Mouse (Mus musculus): ENCODE measurements around the gene Ppp4r3b.
A peak's percentile ranks its signal among the peaks of the same experiment; 100 is the strongest.

Gene Ppp4r3b

DNA sequence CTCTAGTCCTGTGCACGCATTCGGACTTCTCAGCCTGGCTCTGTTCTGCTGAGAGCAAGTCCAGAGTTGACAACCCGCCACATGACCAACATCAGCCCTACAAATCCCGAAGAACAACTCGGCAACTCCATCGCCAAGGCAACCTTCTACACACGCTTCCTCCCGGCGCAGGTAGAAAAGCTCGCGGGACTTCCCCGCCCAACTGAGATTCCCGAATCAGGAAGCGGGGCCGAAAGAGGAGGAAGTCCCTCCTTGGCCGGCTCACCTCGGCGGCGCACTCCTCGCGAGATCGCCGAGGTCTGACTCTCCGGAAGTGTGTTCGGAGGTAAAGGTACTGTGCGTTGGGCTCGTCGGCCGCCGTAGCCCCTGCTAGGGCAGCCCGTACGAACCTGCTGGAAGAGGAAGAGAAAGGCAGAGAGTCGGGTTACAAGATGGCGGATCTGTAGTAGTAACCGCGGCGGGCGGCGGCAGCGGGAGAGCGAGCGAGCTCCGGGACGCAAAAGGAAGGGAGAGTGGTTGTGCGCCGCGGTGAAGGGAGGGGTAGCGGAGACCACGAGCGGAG, at the start of gene Ppp4r3b:
Ppp4r3b (plus strand) TSS at position 328 of the 562 bp plus-strand sequence.
- DNase-seq (ENCODE audit: extremely low spot score, low read depth, low spot score) = peak; percentile 93

DNA sequence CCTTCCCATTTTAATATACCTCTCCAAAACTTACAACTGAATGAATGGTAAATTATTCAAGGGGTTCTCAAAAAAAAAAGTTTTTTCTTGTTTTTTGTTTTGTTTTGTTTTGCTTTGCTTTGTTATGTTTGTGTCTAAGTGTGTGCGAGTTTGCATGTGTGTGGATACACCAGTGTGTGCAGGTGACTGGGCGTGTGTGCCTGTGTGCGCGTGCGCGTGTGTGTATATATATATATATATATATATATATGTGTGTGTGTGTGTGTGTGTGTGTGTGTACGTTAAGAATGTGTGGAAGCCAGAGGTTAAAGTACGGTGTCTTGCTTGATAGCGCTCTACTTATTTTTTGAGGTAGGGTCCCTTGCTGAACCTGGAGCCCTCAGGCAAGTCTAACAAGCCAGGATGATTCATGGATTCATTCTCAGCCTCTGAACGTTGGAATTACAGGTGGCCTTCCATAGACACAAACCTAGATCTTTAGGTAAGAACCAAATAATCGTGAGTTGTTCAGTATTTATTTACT, 42.8 kb upstream of the Ppp4r3b start:
- no peak for DNase-seq (ENCODE audit: extremely low spot score, low read depth, low spot score)

DNA sequence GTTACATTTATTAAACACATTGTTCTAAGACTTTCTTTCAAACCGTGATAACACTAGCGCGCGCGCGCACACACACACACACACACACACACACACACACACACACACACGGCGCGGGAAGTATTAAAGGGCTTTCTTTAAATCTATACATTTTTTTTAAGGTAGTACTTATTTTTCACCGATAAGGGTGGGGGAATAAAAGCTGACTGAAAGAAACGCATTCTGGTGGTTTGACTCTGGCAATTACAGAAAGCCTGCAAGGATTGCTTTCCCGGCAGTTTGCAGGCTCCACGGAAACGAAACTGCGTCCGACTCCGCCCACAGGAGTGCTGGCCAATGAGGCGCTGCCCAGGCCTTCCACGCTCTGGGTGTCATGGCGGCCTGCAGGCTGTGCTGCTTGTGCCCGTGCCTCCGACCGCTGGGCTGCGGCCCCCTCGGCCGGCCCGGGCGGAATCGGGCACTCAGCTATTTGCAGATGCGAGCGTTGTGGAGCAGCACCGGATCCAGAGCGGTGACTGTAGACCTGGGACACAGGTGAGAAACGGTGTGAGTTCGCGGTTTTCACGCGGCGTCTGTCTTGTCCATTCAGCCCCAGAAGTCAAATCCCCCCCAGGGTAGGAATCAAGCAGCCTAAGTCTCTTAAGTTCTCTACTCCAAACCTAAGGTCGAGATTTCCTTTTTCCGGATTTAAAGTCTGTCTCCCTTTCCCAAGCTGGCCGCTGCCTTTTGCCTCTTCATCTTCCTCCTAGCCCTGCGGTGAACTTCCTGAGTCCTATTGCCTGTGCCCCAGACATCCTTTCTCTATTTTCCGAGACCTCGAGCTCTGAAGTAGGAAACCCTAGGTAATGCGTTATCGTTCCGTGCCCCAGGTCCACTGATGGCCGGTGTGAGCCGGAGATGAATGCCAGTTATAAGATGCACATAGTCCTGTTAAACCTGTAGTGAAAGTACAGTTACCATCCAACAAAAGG, 42.0 kb upstream of the Ppp4r3b start, which contains the start of gene Pnpt1:
Pnpt1 (plus strand) TSS at position 360 of the 971 bp plus-strand sequence.
- peak; percentile 84 for DNase-seq (ENCODE audit: extremely low spot score, low read depth, low spot score)

DNA sequence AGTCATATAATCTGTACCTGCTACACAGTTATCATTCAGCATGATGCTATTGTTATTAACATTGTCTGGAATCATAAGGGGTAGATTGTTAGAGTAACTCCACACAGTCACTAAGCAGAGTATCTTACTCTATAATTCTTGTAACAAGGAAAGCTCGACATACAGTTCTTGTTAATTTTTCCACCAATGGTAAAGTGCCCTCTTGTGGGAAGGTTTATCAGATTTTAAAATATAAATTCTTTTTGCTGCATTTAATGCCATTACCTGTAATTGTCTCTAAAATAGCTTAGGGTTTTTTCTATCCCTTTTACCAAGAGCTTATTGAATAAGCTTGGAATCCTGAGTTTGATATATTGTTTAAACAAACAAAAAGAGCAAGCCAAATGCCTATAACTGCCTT, 32.0 kb upstream of the Ppp4r3b start:
- DNase-seq (ENCODE audit: extremely low spot score, low read depth, low spot score) = no peak

DNA sequence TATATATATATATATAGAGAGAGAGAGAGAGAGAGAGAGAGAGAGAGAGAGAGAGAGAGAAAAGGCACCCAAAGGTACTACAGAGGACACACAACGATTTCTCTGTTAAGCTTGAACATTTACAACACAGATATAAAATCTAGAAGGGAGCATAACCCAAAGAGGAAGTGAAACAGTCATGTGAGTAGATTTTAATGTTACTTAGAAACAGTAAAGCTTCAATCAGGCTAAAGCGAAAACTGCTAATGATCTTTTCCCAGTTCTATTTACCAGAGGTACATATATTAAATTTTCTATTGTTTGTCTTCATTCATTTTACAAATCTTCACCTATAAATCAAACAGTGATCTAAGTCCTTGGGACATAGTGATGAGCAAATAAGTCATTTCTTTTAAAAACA, 23.8 kb upstream of the Ppp4r3b start:
- no peak for DNase-seq (ENCODE audit: extremely low spot score, low read depth, low spot score)

DNA sequence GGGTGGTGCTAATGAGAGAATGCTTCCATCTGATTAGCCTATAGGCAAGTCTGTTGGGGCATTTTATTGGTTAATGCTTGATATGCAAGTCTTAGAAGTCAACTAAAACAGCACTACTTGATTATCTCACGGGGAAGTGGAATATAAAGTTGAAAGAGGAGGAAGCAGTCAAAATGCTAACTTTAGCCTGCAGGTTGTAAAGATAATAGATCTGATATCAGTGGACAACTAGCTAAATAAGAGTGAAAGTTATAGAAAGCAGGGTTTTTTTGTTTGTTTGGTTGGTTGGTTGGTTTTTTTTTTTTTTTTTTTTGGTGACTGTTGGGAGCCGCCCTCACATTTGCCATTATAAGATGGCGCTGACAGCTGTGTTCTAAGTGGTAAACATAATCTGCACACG, 9.1 kb upstream of the Ppp4r3b start:
- DNase-seq (ENCODE audit: extremely low spot score, low read depth, low spot score) = no peak

DNA sequence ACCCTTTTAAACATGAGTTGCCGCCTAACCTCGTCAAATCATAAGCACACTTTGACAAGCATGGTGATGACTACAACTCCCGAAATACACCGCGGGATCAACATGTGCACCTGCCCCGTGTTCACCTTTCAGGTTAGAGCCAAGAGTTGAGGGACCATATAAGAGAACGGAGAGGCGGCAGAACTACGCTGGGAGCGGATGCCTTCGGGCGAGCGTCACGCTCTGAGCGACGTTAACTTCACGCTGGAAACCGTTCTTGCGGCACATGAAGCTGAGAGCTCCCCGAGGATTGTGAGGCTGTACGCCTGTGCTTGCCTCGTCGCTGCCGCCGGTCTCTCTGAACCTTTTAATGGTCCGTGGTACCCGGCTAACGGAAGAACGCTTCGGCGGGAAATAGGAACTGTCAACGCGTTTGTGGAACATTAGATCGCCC, 715 bp upstream of the Ppp4r3b start:
- no peak for DNase-seq (ENCODE audit: extremely low spot score, low read depth, low spot score)

DNA sequence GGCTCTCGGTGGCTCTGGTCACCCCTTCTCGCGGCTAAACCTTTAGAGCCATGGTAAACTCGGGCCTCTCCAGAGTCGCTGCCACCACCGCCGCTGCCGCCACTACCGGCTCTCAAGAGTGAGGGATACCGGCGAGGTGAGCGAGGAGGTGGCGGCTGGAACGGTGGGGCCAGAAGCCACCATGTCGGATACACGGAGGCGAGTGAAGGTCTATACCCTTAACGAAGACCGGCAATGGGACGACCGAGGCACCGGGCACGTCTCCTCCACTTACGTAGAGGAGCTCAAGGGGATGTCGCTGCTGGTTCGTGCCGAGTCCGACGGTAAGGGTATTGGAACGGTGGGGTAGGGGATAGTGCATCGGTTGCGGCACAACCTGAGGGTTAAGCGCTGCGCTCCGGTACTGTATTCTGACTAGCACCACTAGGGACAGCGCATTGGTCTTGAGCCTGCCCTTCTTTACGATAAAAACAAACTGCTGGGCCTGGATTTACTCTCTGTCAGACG, 488 bp downstream of the Ppp4r3b start:
- DNase-seq (ENCODE audit: extremely low spot score, low read depth, low spot score) = peak; percentile 31

DNA sequence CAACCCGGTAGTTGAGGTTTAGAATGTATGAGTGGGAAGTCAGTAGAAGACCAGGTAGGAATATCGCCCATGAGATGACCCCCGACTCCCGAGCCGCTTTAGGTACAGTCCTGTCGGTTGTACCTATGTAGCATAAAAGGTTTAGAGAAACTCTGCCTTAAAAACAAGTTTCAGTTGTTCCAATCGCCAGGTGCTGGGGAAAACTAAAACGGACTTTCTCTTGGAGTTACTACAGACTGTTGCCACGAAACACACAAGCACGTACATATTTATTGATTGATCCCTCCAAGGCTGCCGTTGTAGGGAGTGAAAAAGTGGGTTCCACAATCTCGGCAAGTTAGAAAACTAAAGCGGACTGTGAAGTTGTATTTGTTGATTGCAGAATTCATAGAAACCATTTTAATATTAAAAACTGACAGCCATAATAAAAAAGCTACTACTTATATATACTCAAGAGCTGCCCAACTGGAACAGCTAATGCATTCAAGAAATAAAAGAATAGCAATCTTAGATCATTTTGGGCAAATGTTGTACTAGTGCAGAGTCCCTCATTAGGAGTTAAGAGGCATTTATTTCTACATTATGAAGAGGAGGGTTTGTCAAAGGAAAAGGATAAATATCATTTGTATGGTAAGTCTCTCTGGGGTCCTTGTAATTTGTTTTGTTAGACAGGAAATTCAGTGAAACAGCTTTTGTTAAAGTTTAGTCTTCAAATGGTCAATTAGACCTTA, 1.2 kb downstream of the Ppp4r3b start:
- no peak for DNase-seq (ENCODE audit: extremely low spot score, low read depth, low spot score)

DNA sequence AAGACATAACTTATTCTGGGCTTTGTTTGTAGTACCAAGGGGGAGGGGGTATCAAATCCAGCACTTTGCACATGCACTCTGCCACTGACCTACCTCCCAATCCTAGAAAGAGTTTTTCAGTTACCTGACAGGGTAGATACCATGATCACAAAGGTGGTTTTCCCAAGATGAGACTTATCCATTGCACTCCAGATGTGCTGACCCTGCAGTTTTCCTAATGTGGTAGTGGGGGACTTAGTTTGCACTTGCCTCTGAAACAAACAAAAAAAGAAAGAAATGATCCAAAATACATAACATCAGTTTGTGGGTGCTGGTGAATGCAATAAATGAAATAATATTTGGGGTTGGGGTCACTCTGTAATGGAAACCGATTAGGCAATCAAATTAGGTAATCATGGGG, 6.6 kb downstream of the Ppp4r3b start:
- no peak for DNase-seq (ENCODE audit: extremely low spot score, low read depth, low spot score)

DNA sequence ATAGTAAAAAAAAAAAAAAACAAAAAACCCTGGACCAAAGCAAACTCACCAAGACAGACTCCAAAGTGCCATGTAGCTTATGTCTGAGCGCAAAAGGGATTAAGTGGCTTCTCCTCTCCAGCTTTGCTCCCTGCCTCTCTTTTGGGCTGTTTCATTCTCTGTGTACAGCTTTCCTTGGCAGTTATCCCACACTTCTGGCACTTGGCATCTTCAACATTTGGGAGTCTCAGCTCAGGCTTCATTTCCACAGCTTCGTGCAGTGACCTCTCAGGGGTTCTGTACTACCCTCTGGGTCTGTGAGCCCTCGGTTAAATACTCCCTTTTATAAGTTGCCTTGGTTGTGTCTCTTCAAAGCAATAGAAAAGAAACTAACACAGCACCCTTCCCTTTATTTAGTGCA, 8.0 kb downstream of the Ppp4r3b start:
- no peak for DNase-seq (ENCODE audit: extremely low spot score, low read depth, low spot score)

DNA sequence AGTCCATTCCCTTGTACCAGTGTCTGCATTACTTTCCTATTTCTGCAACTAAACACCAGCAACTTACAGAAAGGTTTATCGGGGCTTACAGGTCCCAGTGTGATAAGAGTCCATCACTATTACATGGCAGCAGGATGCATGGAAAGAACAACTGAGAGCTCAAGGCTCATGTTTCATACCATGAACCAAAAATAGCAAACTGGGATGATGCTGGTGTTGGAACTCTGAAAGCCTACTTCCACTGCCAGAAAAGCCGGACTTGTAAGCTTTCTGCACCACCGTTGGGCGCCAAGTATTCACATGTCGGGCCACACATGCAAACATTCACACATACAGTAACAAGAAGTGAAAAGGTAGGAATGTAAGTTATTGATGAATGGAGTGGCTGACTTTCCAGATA, 9.1 kb downstream of the Ppp4r3b start:
- no peak for DNase-seq (ENCODE audit: extremely low spot score, low read depth, low spot score)

DNA sequence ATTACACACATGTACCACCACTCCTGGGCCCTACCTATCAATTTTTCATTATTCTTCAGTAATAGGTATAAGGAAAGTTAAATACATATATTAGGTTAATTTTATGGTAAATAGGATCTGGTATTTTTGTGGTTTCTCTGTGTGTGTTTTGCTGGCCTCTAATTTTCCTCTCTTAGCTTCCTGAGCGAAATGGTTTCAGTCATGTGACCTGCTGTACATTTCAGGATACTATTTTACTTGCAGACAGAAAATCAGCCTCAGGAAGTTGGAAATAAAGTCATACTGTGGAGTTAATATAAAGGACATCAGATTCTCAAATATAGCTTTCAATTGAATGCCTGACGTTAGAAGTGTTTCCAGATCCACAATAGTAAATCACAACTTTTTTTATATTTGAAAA, 16.3 kb downstream of the Ppp4r3b start:
- DNase-seq (ENCODE audit: extremely low spot score, low read depth, low spot score) = no peak

DNA sequence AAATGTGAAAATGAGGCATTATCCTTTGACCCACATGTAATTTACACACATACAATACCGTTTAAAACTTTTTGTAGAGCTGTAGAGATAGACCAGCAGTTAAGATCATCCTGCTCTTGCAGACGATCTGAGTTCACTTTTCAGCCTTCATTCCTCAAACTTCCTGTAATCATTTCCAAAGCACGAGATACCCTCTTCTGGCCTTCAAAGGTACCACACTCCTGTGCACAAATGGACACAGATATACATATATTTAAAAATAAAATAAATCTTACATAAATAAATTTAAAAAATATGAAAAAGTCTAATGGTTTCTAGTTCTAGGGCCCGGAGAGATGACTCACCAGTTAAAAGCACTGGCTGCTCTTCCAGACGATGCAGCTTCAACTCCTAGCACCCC, 31.0 kb downstream of the Ppp4r3b start:
- no peak for DNase-seq (ENCODE audit: extremely low spot score, low read depth, low spot score)

DNA sequence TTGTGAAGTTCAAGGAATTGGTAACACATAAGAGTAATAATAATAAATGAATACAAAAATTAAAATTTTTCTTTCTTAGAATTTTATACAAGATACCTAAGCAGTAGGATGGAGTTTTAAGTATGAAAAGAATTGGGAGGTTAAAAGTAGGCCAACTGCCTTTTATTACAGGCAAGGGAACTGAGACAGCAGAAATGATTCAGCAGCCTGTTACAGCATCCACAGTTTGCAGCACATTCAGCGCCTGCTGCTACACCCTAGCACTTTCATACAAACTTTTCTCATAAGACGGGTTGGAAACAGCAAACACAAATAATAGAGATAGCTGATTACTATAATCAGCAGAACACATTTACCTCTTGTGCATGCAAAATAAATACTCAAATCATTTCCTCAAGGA, 37.1 kb downstream of the Ppp4r3b start:
- no peak for DNase-seq (ENCODE audit: extremely low spot score, low read depth, low spot score)

DNA sequence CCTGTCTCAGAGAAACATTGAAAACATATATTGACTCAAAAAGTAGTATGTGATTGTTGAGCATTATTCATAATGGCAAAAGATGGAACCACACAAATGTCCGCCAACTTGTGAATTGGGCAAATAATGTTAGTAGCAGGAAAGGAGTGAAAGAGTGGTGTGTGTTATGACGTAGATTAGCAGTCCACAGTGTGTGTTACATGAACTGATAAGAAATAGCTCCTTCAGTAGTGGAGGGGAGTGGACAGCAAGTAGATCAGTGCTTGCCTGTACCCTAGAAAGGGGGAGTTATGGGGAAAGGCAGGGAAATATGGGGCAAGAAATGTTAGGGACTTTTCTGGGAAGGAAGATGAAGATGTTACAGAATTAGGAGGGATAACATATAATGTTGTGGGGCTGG, 43.5 kb downstream of the Ppp4r3b start:
- no peak for DNase-seq (ENCODE audit: extremely low spot score, low read depth, low spot score)

DNA sequence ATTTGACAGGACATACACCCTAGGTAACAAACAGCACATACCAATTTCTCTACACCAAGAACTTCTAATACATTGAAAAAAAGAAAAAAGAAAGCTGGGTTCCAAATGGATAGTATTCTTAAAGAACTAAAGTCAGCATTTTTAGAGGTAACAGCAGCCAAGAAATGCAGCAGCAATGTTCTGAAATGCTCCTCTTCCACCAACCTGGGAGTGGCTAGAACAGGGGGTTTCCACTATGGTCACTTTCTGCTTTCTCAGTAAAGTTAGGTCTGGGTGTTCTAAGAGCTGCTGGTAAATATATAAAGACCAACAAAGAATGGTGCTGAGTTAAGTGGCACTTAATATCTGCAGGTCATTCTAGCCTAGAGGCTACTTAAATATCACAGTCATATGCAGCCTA, 46.4 kb downstream of the Ppp4r3b start:
- no peak for DNase-seq (ENCODE audit: extremely low spot score, low read depth, low spot score)

DNA sequence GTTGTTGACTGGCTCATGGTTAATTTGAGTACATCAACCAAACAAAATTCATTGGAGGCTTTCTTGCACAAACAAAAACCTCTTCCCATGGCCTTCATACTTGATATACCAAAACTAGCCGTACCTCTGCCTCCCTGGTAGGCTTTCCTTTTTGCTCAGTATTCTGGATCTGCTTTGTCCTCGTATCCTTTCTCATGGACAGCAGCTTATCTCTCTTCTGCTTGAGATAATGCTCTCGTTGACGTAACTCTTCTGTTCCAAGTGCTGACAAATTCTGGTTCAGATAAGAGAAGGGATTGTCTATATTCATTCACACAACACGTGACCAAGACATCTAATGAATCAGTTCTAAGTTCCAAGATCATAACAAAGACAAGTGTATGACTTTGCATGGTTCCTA, 49.6 kb downstream of the Ppp4r3b start:
- no peak for DNase-seq (ENCODE audit: extremely low spot score, low read depth, low spot score)

DNA sequence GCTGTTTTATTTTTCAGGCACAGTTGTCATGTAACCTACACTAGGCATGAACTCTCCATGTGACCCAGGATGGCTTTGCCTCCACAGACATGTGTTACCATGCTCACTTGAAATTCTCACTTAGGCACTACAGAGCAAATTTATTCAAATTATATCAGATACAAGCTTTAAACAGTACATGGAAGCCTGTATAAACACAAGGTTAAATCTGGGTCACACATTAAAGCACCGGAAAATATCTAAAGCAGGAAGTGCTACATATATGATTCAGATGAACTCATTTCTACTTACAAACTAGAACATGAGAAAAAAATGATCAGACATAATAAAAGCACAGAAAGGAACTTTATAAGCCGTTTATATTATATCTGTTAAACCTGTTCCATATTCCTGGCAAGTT, 52.1 kb downstream of the Ppp4r3b start:
- DNase-seq (ENCODE audit: extremely low spot score, low read depth, low spot score) = no peak

DNA sequence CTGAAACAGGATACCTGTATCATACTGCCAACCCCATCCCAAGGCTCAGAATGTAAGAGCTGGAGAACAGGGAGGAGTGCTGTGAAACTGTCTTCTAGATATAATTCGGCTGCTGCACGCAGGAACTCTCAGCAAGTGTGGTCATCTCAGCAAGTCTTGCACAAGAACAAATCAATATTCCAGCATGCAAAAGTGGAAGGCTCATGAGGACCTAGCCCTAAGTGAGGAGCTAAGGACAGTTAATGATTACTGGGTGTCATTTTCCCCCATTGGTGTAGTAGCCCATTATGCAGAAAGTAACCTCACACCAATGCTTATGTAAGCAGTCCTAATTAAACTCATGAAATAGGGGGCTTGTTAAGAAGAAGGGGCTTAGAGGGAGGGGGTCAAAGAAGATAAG, 56.3 kb downstream of the Ppp4r3b start:
- no peak for DNase-seq (ENCODE audit: extremely low spot score, low read depth, low spot score)

DNA sequence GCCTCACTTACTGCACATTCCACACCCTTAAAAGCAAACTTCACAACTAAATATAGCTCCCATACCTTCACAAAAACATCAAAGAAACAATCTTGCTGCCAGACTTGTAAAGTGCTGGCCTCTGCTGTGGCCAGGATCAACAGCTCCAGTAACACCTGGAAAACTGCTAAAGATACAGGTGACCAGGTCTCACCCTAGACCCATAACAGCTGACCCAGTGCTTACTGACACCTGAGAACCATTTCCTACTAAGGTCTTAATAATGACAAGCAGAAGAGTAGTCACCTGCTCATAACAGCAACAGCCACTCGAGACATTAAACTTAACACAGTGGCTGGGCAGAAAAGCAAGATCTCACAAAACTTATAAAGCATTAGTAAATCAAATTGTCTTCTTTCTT, 60.9 kb downstream of the Ppp4r3b start:
- no peak for DNase-seq (ENCODE audit: extremely low spot score, low read depth, low spot score)

All from hindlimb bud, embryonic 11.5 days (tissue).